Mouse (Mus musculus) gastrocnemius, adult 2 months (tissue): ENCODE measurements at regions not wholly inside any gene's neighbourhood (a gene's known extent, or its start where the extent isn't known, plus 50 kb on each side); places are given as distances from the start of the nearest gene placed in this dataset.

ENCODE experiments used
- DNase-seq: peaks from one replicate; pipeline ENCODE4 v3.0.0; 2022
- H3K27ac ChIP-seq: fragments of 200-600 bp; 2 replicates; pipeline ENCODE4 v1.8.1; 2022; ENCODE audit warnings: mild to moderate bottlenecking
- H3K4me3 ChIP-seq: fragments of 200-600 bp; 2 replicates; pipeline ENCODE4 v1.8.1; 2022; ENCODE audit warnings: mild to moderate bottlenecking, moderate library complexity
- CTCF ChIP-seq: fragments of 200-600 bp; IDR thresholded peaks from 2 replicates; pipeline ENCODE4 v1.8.1; 2022; ENCODE audit warnings: antibody characterized with exemption, mild to moderate bottlenecking, moderate library complexity
- intact Hi-C: fragments of 180-260 bp; cut with DNase I; formaldehyde crosslinking; loops from one replicate; pipeline ENCODE4 v1.15.1; 2025

DNA sequence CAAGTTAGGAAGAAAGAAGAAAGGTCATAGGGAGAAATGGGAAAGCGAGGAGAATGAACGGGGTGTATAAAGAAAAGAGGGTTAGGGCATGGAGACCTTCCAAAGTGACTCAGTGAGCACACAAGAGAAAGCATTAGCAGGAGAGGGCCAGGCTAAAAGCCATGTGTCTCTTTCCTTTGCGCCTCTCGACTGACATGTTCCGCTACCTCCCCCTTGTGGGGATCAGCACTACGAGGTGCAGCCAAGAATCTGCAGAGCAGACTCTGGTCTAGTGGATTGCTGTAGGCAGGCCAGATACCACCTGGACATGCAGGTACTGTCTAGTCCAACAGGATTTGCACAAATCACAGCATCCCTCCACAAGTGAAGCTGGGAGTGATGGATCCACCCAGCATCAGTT is 54.0 kb downstream of the Kcna5 start:
- peak; percentile 32 for TF ChIP-seq CTCF
- DNase-seq, result peak; percentile 36
- Histone ChIP-seq H3K27ac (no peak overlapping the region), H3K4me3 (no peak overlapping the region)
- intact Hi-C loops, result loop anchor here (2.0 kb wide), 1 partner anchor 540 kb away; no protein-coding TSS in a partner anchor

DNA sequence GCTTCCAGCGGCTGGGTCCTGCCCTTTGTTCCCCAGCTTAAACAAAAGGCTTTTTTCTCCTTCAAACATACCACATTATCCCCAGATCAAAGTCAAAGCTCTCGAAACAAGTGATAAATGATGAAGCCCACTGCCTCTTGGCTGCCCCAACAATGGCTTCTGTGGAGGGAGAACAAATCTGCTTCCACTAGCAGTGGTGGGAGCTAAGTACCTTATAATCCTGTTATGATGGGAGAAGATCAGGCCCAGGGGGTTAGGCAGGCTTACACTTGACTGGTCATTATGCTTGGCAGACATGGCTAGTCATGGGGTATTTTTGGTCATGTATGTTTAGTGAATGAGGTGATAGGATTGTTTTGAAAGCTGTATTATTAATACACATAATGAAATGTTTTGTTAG is 57.7 kb downstream of the Kcna5 start:
- intact Hi-C loops, result no loop called here
- Histone ChIP-seq H3K27ac (no peak overlapping the region), H3K4me3 (no peak overlapping the region)
- TF ChIP-seq CTCF, result no peak
- no peak for DNase-seq

DNA sequence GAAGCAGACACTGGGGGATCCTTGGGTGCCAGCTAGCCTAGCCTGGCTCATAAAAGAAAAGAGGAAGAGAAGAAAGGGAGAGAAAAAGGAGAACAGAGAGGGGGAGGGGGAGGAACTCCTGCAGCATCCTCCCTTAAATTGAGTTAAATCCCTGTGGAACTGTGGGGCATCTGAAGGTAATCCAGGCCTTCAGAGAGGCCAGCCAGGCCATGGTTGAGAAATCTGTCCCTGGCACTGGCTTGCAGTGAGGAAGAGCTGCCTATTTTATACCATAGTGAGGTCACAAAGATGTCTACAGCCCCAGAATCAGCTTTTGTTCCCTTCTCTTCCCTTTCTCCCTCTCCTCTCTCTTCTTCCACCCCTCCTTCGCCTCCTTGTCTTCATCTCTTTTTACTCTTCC is 58.5 kb downstream of the Kcna5 start:
- DNase-seq, result no peak
- TF ChIP-seq CTCF, result no peak
- intact Hi-C loops, result no loop called here
- no peak overlapping the region for H3K4me3 ChIP-seq
- H3K27ac ChIP-seq, result no peak overlapping the region

DNA sequence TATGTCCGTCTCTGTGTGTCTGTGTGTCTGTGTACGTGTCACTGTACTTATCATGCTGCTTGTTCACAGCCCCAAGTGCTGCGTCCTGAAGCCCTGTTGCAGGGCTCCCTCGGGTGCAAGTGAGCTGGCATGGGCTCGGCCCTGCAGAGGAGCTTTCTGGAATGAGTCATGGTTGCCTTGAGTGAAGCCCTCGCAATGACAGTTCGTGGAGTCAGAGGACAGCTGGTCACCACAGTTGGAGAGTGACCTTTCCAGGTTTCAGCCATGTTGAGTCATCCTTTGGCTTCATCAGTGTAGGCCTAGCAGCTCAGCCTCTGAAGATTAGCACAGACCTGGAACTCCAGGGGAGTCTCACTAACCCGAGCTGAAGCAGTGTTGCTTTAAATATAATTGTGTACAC is 59.7 kb downstream of the Kcna5 start:
- intact Hi-C loops, result no loop called here
- no peak overlapping the region for H3K27ac ChIP-seq
- TF ChIP-seq CTCF, result no peak
- peak; percentile 47 for DNase-seq
- no peak overlapping the region for H3K4me3 ChIP-seq

DNA sequence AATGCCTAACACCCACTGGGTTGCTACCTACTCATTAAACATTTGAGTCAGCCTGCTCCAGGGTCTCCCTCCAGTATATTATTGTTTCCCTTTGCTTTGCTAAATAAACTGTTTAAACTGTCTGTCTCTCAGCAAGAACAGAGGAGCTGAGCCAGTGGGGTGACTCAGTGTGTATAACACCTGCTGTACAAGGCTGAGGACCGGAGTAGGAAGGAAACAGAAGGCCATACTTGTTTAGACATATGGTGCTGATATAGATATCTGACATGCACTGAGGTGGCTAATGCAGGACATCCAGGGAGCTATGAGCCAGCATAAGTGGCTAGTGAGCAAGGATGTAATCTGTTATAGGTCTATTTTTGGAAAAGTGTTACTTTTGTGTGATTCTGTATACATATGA is 81.5 kb downstream of the Kcna5 start:
- DNase-seq, result no peak
- Histone ChIP-seq H3K27ac (no peak overlapping the region), H3K4me3 (no peak overlapping the region)
- intact Hi-C loops, result no loop called here
- TF ChIP-seq CTCF, result no peak

DNA sequence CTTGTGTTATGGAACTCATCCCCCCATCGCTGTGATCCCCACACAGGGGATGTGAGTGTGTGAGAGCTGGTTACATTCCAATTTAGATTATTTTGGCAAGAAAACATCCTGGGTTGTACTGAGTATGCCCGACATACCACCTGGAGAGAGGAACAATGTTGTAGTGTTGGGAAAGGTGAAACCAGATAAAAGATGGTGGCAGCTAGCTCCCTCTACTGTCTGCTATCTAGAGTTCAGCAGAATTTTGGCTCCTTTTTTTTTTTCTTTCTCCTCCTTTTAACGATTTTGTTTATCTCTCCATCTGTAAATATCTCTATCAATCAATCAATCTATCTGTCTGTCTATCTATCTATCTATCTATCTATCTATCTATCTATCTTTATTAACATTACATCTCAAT is 89.7 kb downstream of the Kcna5 start:
- no peak overlapping the region for H3K27ac ChIP-seq
- no peak for DNase-seq
- intact Hi-C loops, result no loop called here
- peak; percentile 28; the same call in 1 of the 2 replicates for TF ChIP-seq CTCF
- no peak overlapping the region for H3K4me3 ChIP-seq

DNA sequence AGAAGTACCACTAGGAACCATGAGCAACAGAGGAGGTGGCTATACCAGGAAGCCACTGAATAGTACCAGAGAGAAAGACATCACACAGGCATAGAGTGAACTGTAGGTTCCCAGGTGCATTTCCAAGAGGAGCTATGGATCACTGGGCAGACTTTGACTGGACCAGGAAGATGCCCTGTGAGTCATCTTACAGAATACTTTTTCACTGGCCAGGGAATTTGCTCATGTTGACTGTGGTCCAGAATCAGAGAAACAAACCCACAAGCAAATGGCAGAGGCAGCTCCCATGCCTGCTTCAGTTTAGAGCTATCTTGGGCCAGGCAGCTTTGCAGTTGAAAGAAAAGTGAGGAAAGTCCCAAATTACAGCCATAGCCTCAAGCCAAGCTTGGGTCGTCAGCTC is 95.0 kb downstream of the Kcna5 start:
- no peak for DNase-seq
- intact Hi-C loops, result no loop called here
- TF ChIP-seq CTCF, result no peak
- Histone ChIP-seq H3K27ac (no peak overlapping the region), H3K4me3 (no peak overlapping the region)

DNA sequence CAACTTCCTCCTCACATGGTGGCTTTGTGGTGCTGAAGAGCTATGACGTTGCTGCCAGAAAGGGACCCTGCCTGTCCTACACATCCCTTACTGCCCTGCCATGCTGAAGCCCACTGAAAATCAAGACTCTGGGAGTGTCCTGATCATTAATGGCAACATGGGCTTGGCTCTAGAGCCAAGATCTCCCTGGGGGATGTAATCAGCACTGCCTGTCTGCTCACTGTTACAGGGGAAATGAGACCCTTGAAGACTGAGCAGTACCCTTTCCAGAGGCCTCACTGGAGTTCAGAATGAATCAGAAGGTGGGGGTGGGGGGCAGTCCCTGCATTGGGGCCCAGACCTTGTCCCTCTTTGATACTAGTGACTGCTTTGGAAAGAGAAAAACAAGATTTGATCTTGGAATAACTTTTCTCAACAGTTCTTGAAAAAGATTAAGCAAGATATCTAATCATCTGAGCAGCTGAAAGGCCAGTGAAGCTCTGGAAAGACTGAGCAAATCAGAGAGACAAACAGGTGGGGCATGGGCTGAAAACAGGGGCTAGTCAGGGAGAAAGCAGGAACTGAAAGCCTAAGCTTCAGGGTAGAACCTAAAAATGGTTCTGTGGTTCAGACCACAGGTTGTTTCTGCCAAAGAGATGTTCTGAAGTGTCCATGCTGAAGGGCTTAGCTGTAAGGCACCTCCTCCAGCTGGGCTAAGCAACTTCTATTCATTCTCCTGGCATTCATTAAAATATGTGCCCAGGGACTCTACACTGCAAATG is 97.1 kb downstream of the Kcna5 start:
- no peak for TF ChIP-seq CTCF
- intact Hi-C loops, result no loop called here
- Histone ChIP-seq H3K27ac (no peak overlapping the region), H3K4me3 (no peak overlapping the region)
- DNase-seq, result no peak

DNA sequence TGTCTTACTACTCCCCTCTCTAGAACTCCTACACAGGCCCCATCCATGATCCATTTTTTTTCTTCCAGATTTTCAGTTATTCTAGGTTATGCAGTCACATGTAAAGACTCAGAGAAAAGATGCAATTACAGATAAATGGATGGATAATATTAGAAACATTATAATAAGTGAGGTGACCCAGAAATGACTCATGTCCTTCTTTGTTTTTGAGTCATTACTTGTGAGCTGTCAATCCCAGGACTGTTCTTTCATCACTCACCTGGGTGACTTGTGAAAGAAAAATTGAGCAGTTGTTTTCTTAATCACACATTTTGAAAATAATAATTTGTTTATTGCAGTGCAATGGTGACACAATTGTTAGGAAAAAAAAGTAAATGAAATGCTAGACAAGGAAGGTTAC is 108.0 kb downstream of the Kcna5 start:
- no peak for DNase-seq
- Histone ChIP-seq H3K27ac (no peak overlapping the region), H3K4me3 (no peak overlapping the region)
- TF ChIP-seq CTCF, result no peak
- intact Hi-C loops, result no loop called here

DNA sequence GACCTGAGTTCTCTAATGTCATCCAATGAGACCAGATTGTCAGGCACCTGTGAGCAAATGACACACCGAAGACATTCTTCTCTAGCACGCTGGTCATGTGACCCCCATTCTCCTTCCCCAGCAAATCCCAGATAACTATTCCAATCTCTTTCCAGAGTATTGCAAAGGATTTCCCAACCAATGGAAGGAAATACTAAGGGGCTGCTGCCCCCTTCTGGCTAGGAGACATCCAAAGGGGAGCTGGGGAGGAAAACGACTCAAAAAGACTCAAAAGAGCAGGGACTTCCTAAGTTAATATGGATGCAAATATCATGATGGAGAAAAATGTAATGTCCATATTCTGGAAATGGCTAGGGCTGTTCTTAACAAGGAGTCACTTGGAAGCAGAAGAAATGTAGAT is 129.5 kb downstream of the Kcna5 start:
- Histone ChIP-seq H3K27ac (no peak overlapping the region), H3K4me3 (no peak overlapping the region)
- peak; percentile 22 for DNase-seq
- intact Hi-C loops, result no loop called here
- peak; percentile 62 for TF ChIP-seq CTCF

DNA sequence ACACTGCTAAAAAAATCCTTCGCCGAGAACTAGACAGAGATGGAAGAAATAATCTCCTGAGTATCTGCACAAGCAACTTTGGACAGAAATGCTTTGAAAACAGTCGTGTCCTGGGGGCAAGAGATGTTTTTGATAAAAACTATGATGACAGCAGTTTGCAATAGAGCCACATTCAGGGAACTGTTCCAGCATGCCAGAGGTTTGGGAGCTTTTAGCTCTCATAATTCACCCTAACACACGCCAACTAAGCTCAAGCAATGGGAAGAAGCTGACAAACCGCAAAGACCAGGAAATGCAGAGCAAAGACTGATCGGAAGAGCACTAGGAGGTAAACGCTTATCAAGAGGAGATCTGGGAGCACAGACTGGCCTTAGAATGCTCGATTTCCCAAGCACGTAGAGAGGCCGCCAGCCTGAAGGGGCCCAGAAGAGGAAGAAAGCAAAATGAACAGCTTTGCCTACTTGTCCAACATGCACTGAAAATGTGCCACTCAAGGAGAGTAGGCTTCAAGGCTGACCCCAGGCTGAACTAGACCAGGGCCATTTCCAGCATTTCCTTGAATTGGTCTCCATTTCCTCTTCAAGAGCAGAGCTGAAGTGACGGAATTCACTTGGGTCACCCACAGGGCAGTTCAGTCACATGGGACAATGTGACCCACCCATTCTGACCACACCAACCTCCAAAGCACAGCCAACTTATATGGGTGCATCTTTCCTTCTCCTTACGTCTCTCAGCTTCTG is 130.7 kb downstream of the Kcna5 start:
- H3K4me3 ChIP-seq, result peak overlapping the region; percentile 35
- DNase-seq, result no peak
- peak overlapping the region; percentile 67 for H3K27ac ChIP-seq
- TF ChIP-seq CTCF, result no peak
- intact Hi-C loops, result no loop called here

DNA sequence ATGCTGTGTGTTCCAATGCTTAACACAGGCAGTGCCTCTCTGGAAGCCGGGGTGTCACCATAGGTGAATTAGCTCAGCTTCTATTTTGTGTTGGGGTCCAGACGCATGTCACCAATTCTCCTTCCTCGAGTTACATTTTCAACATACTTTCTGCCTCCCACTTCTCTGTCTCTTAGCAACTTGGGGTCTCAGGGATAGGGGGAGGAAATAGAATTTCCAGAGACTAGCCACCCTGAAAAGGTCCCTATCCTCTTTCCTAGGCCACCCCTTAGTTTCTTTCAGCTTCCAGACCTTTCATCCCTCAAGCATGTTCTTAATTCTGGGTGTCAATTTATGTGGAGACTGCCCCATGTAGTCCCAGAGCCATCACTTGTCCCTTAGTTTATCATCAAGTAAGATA is 135.6 kb downstream of the Kcna5 start:
- DNase-seq, result no peak
- Histone ChIP-seq H3K4me3 (no peak overlapping the region), H3K27ac (no peak overlapping the region)
- intact Hi-C loops, result no loop called here
- TF ChIP-seq CTCF, result no peak

DNA sequence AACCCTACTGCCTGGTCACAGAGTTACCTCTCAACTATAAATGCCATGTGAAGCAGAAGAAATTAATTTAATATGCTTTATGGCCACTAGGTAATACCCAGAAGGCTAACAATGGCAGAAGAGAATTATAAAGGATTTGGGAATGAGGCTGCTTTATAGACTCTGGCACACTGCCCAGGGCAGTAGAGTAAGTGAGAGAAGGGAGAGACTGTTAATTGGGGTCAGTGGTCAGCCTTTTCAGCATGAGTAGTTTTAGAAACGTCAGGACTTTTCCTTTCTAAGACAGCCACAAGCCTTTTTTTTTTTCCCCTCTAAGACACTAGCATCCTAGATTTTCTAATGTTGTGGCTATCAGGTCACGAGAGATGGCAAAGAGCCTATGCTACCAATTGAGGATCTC is 136.6 kb downstream of the Kcna5 start:
- intact Hi-C loops, result no loop called here
- TF ChIP-seq CTCF, result no peak
- DNase-seq, result no peak
- no peak overlapping the region for H3K4me3 ChIP-seq
- H3K27ac ChIP-seq, result no peak overlapping the region

DNA sequence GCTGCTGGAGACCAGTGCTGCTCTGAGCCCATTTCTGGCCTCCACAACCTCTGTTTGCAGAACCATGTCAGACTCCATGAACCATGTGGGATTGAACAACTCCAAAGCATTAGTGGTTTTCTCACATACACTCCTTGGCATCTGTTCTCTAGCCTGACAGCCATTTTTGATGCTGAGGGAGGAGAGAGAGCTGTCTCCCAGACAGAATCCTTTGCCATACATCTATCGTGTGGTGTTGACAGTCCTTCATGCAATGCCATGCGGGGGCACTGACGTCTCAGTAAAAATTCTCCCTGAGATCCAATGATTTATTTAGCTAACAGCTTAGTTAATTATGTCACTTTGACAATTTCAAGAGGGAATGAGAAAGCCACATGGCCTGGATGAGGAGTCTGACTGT is 140.2 kb downstream of the Kcna5 start:
- TF ChIP-seq CTCF, result no peak
- DNase-seq, result no peak
- Histone ChIP-seq H3K27ac (no peak overlapping the region), H3K4me3 (no peak overlapping the region)
- intact Hi-C loops, result no loop called here
